Mouse (Mus musculus) hindbrain, embryonic 16.5 days (tissue): ENCODE measurements at regions not wholly inside any gene's neighbourhood (a gene's known extent, or its start where the extent isn't known, plus 50 kb on each side); places are given as distances from the start of the nearest gene placed in this dataset.

Experiments used
- ATAC-seq: fragments of 200-750 bp; cut with Nextera tagmentation; 2 replicates; pipeline ENCODE4 v1.8.0; 2017; ENCODE audit warnings: moderate TSS enrichment, moderate library complexity
- H3K27ac ChIP-seq: fragments of 300-500 bp; sonication (generic); 2 replicates; pipeline ENCODE4 v1.5.1; 2014; ENCODE audit warnings: low read depth, mild to moderate bottlenecking, control low read depth, low read length, moderate library complexity
- H3K27me3 ChIP-seq: fragments of 300-500 bp; sonication (generic); replicated peaks from 2 replicates; pipeline ENCODE4 v1.6.1; 2014; ENCODE audit warnings: low read length; ENCODE audit not compliant: control insufficient read depth, insufficient read depth
- H3K36me3 ChIP-seq: fragments of 300-500 bp; sonication (generic); 2 replicates; pipeline ENCODE4 v1.6.1; 2014; ENCODE audit warnings: mild to moderate bottlenecking, low read length, moderate library complexity, mixed read lengths; ENCODE audit not compliant: control insufficient read depth, insufficient read depth
- H3K4me1 ChIP-seq: fragments of 300-500 bp; sonication (generic); 2 replicates; pipeline ENCODE4 v1.6.1; 2014; ENCODE audit warnings: low read depth, low read length; ENCODE audit not compliant: control insufficient read depth, insufficient read depth
- H3K4me2 ChIP-seq: fragments of 300-500 bp; sonication (generic); 2 replicates; pipeline ENCODE4 v1.6.1; 2014; ENCODE audit warnings: mild to moderate bottlenecking, low read length, control low read depth, moderate library complexity
- H3K4me3 ChIP-seq: fragments of 300-500 bp; sonication (generic); 2 replicates; pipeline ENCODE4 v1.5.1; 2014; ENCODE audit warnings: mild to moderate bottlenecking, low read length, control low read depth, moderate library complexity
- H3K9ac ChIP-seq: fragments of 300-500 bp; sonication (generic); 2 replicates; pipeline ENCODE4 v1.6.1; 2014; ENCODE audit warnings: low read depth, mild to moderate bottlenecking, control low read depth, low read length, moderate library complexity
- H3K9me3 ChIP-seq: fragments of 300-500 bp; sonication (generic); 2 replicates; pipeline ENCODE4 v1.6.1; 2014; ENCODE audit warnings: mild to moderate bottlenecking, low read length, moderate library complexity; ENCODE audit not compliant: control insufficient read depth
- WGBS: fragments of 180-500 bp; shearing (Covaris S2); extraction: QIAGEN DNeasy Blood & Tissue Kit; methylation state at CpG from one replicate; pipeline ENCODE4 v1.1.7; 2014; 5-methylcytosine and 5-hydroxymethylcytosine counted together

DNA sequence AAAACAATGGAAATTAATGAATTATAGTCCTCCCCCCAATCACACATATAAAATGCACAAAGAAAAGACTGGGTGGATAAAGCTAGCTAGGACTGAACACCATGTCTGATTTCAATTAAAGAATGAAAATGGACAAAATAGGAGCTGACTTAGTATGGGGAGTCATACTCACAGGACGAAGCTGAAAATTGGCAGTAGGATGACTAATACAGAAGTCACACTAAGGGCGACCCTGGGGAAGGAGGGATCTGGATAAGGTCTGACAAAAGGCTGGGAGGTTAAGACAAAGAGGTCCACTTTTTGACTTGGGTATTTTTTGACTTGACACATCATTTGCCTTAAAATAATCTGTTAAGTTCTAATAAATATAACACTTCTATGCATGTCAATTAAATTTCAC, 170.2 kb upstream of the Rfx3 start:
- H3K9ac ChIP-seq = no peak overlapping the region
- no peaks in the 10 kb centered on the region for H3K9me3 ChIP-seq
- H3K4me2 ChIP-seq = no peak overlapping the region
- no peak overlapping the region for H3K27ac ChIP-seq
- no peaks in the 10 kb centered on the region for H3K27me3 ChIP-seq
- H3K36me3 ChIP-seq = no peaks in the 10 kb centered on the region
- WGBS = 83% methylated on average over 2 of the region's 2 CpGs
- no peak for ATAC-seq
- no peaks in the 10 kb centered on the region for H3K4me1 ChIP-seq
- H3K4me3 ChIP-seq = no peak overlapping the region

DNA sequence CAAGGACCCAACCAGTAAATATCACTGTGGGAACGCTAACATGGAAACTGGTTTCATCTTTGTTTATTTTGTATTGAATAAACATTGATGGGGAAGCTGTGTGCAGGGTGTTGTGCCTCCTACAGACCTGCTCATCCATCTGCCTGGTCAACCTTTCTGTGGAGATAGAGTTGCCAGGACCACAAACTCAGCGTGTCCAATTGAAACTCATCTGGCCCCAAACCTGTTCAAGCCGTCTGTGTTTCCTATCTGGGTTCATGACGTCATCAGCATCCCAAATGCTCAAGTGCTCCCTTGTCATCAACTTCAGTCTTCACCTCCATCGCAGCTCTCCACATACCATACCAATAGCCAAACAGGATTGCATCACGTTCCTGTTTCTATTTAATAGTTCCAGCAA, 167.1 kb upstream of the Rfx3 start:
- no peak for ATAC-seq
- WGBS = 91% methylated on average over 6 of the region's 6 CpGs
- H3K4me2 ChIP-seq = no peak overlapping the region
- no peak overlapping the region for H3K27ac ChIP-seq
- no peaks in the 10 kb centered on the region for H3K9me3 ChIP-seq
- no peak overlapping the region for H3K9ac ChIP-seq
- H3K4me3 ChIP-seq = no peak overlapping the region
- no peaks in the 10 kb centered on the region for H3K27me3 ChIP-seq
- no peaks in the 10 kb centered on the region for H3K36me3 ChIP-seq
- H3K4me1 ChIP-seq = no peaks in the 10 kb centered on the region

DNA sequence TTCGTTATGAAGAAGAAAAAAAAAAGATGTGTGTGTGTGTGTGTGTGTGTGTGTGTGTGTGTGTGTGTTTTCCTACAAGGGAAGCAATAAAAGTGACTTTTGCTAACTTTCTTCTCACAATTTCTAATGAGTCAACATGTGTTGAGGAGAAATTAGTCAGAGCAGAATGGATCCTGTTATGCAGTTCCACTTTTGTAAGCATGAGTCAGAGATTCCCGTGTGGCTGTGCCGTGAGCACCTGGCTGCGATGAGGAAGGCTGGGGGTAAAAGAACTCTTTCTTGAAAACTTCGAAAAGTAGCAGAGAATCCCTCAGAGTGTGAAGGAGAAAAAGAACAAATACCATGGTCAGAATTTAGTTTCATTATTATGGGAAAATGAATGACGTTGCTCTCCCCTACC, 165.9 kb upstream of the Rfx3 start:
- Histone ChIP-seq H3K9me3 (no peaks in the 10 kb centered on the region), H3K27ac (no peak overlapping the region), H3K4me2 (no peak overlapping the region), H3K4me3 (no peak overlapping the region), H3K27me3 (no peaks in the 10 kb centered on the region), H3K4me1 (no peaks in the 10 kb centered on the region), H3K36me3 (no peaks in the 10 kb centered on the region), H3K9ac (no peak overlapping the region)
- no peak for ATAC-seq
- WGBS = 86% methylated on average over 6 of the region's 6 CpGs

DNA sequence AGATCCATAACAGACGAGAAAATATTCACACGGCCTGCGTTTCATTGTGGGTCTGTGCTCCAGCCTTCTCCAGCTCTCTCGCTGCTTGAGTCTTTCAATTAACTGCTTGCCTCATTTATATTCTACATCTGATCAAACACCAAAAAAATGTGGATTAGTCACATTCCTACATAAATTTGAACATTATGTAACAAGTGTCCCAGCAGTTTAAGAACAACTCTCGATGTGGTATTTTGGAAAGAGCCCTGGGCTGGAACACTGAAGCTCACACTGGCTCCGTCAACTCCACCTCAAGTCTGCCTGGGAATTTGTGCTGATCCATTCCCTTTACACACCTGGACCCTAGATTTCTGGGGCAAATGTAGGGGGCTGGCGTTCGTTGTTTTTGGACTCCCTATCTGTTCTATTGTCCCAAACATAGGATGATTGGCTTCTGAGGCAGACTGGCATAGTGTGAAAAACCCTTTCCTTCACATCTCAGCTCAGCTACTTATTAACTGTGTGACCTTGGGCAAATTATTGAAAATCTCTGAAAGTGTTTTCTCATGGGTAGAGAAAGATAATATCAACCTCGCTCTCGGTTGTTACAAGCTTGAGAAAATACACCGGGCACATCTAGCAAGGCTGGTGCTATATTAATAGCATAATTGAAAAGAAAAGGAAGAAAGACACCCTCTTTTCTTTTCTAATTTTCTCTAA, 161.0 kb upstream of the Rfx3 start:
- no peaks in the 10 kb centered on the region for H3K9me3 ChIP-seq
- whole genome bisulfite sequencing = 80% methylated on average over 11 of the region's 11 CpGs
- no peak for ATAC-seq
- H3K4me3 ChIP-seq = no peak overlapping the region
- H3K9ac ChIP-seq = no peak overlapping the region
- no peak overlapping the region for H3K4me2 ChIP-seq
- no peak overlapping the region for H3K27ac ChIP-seq
- no peaks in the 10 kb centered on the region for H3K4me1 ChIP-seq
- no peaks in the 10 kb centered on the region for H3K27me3 ChIP-seq
- H3K36me3 ChIP-seq = no peaks in the 10 kb centered on the region

DNA sequence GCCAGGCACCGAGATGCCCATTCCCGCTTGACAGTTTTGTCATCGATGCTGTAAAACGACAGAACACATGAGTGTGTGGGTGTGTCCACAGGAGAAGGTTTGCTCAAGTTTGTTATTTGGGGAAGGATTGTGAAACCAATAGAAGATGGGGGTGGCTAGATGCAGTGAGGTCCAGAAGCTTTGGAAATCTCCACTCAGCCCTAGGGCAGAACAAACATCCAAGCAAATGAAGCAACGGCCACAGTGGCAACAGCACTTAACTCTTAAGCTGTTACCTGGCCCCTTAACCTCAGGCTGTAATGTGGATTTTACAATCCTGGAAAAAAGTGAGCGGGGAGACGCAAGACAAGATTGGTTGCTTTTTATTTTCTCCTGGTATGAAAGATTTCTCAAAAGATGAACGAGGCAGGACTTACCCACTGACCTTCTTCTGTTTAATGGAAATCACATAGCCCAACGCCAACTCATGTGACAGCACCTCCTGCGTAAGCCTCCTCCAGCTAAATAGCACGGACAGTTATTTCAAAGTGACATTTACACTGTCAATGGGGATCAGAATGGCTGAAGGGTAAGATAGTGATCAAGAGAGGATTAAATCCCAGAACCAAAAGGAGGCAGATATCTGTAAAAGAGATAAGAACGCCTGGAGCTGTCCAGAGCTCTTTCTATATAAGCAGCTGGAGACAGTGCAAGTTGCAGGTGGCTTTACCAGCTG, 156.6 kb upstream of the Rfx3 start:
- 87% methylated on average over 12 of the region's 12 CpGs for WGBS
- Histone ChIP-seq H3K36me3 (no peaks in the 10 kb centered on the region), H3K27me3 (no peaks in the 10 kb centered on the region), H3K4me3 (no peak overlapping the region), H3K4me1 (peaks cover 3% of the 10 kb centered on the region; the same call in 1 of the 2 replicates), H3K4me2 (no peak overlapping the region), H3K27ac (no peak overlapping the region), H3K9ac (no peak overlapping the region), H3K9me3 (no peaks in the 10 kb centered on the region)
- ATAC-seq = no peak

DNA sequence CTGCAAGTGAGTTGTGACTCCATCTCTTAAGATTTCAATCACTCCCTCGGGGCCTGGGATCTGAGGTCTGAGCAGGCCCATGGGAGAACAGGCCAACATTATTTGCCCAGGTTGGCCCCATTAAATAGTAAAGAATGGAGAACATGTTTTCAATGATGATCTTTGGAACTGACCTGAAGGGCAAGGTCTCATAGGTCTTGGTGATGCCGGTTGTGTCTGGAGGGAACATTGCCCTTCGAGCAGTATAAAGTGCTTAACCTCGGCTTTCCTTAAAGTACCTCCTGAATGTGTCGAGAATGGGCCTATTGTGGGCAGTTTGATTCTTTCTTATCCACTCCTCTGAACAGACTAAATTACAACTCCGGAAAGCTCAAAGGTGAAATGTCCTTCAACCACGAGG, 155.7 kb upstream of the Rfx3 start:
- 87% methylated on average over 7 of the region's 7 CpGs for WGBS
- no peak overlapping the region for H3K9ac ChIP-seq
- peaks cover 3% of the 10 kb centered on the region; the same call in 1 of the 2 replicates for H3K4me1 ChIP-seq
- H3K4me2 ChIP-seq = no peak overlapping the region
- ATAC-seq = no peak
- H3K9me3 ChIP-seq = no peaks in the 10 kb centered on the region
- no peak overlapping the region for H3K27ac ChIP-seq
- no peaks in the 10 kb centered on the region for H3K27me3 ChIP-seq
- no peaks in the 10 kb centered on the region for H3K36me3 ChIP-seq
- H3K4me3 ChIP-seq = no peak overlapping the region

DNA sequence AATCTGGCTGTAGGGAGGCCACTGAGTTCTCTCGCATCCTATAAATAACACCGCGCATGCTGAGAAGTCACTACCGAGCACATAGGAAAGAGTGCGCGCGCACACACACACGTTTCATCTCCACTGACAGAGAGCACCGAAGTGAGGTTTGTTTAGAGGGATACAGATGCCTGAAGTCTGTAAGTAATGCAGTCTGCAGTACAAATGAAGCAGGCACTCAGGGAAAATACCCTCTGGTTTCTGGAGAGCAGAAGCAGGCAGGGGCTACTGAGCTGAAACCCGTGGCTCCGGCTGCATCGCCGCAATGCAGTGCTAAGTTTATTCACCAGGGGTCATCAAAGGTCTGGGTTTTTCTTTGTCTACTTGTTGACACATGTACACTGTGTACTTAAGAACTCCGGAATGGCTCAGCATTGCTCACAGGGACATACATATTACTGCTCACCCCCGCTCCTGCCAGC, 155.0 kb upstream of the Rfx3 start:
- peak overlapping the region; percentile 33 for H3K9ac ChIP-seq
- peak overlapping the region; percentile 53 for H3K4me2 ChIP-seq
- no peaks in the 10 kb centered on the region for H3K9me3 ChIP-seq
- H3K4me3 ChIP-seq = peak overlapping the region; percentile 23
- peak overlapping the region; percentile 64; the same call in 1 of the 2 replicates for H3K27ac ChIP-seq
- no peaks in the 10 kb centered on the region for H3K27me3 ChIP-seq
- 33% methylated on average over 15 of the region's 15 CpGs for WGBS
- H3K4me1 ChIP-seq = peaks cover 3% of the 10 kb centered on the region; the same call in 1 of the 2 replicates
- no peaks in the 10 kb centered on the region for H3K36me3 ChIP-seq
- ATAC-seq = peak; percentile 90

DNA sequence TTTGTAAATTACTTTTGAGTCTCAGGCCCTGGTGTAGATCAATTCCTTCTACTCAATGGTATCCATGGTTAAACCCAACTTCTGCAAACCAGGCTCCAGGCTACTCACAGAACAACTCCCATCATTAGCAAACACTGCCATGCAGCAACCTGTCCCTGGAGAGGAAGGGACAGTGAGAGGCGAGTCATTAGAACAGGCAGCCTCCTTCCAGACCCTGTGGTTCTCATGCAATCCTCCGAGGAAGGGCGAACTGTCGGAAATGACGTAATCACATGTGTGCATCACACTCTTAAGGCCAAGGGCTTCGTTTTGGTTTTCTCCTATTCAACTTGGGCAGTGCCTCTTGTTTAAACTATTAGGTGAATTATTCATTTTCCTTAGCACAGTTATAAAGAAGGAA, 152.2 kb upstream of the Rfx3 start:
- WGBS = 89% methylated on average over 6 of the region's 6 CpGs
- no peaks in the 10 kb centered on the region for H3K9me3 ChIP-seq
- H3K27me3 ChIP-seq = no peaks in the 10 kb centered on the region
- no peak overlapping the region for H3K4me2 ChIP-seq
- H3K9ac ChIP-seq = no peak overlapping the region
- H3K4me1 ChIP-seq = peaks cover 3% of the 10 kb centered on the region; the same call in 1 of the 2 replicates
- H3K36me3 ChIP-seq = no peaks in the 10 kb centered on the region
- no peak overlapping the region for H3K27ac ChIP-seq
- no peak for ATAC-seq
- no peak overlapping the region for H3K4me3 ChIP-seq

DNA sequence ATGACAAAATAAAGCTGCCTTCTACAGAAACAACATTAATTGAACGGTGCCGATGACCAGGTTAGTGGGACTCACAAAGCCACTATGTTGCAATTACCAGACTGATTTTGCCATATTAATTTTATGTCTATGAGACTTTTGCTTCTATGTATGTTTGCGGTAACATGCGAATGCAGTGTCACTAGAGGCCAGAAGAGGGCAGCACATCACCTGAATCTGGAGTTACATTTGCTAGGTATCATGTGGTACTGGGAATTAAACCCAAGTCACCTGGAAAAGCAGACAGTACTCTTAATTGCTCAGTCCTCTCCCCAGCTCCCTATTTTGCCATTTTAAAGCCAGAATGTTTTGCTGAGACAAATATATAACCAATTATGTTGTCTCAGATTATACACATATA, 149.6 kb upstream of the Rfx3 start:
- no peak for ATAC-seq
- no peaks in the 10 kb centered on the region; the same call in 1 of the 2 replicates for H3K4me1 ChIP-seq
- no peak overlapping the region for H3K4me3 ChIP-seq
- H3K9me3 ChIP-seq = no peaks in the 10 kb centered on the region
- H3K27ac ChIP-seq = no peak overlapping the region
- no peaks in the 10 kb centered on the region for H3K36me3 ChIP-seq
- WGBS = 77% methylated on average over 4 of the region's 4 CpGs
- no peaks in the 10 kb centered on the region for H3K27me3 ChIP-seq
- H3K9ac ChIP-seq = no peak overlapping the region
- no peak overlapping the region for H3K4me2 ChIP-seq
